Mouse (Mus musculus) embryonic fibroblast, embryonic 13.5 days (primary cell): ENCODE measurements around the gene Rasal1.

Source experiments
- CTCF ChIP-seq: IDR thresholded peaks from 2 replicates; pipeline ENCODE4 v1.5.1; 2011; ENCODE audit warnings: mild to moderate bottlenecking, control low read depth, low read length, moderate library complexity, borderline replicate concordance; ENCODE audit not compliant: insufficient read depth
- POLR2A ChIP-seq: IDR thresholded peaks from 2 replicates; pipeline ENCODE4 v1.6.1; 2011; ENCODE audit warnings: low read depth, mild to moderate bottlenecking, control low read depth, low read length, moderate library complexity

DNA sequence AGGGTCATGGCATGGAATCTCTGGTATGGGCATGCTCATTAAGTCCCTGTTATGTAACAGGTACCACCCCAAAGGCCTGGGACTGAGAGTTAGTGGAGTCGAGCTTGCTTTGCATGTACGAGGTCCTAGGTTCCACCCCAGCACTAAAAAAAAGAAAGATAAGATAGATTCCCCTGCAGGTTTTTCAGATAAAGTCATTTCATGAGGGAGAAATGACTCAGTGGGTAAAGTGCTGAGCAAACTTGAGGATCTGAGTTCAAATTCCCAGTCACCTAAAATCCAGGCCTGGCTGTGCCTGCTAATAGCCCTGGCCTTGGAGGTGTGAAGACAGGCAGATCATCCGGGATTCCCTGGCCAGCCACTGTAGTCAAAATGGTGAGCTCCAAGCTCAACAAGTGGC lies 23.3 kb downstream of the Rasal1 start:
- TF ChIP-seq POLR2A (no peak), CTCF (no peak)
